Mouse (Mus musculus): Measurements from ENCODE around the gene Teddm1a. TPM values are rescaled to one million over a fixed set of nuclear protein-coding genes. Genes with fewer than 3 reads are reported as not detected.

The Teddm1a gene
- polyA plus RNA-seq, 1 experiment from 2014 or later, result not detected

GRCm38 (mm10) chr1:153886024-153886633 is 5.4 kb upstream of the Teddm1a start:
- Histone ChIP-seq H3K4me1 (ENCODE audit: control insufficient read depth, insufficient read depth, low read length) (no peaks in the 10 kb centered on the region), H3K27me3 (ENCODE audit: control insufficient read depth, insufficient read depth, low read length) (no peaks in the 10 kb centered on the region), H3K36me3 (ENCODE audit: control insufficient read depth, insufficient read depth, low read length) (no peaks in the 10 kb centered on the region), H3K4me2 (ENCODE audit: low read depth) (no peak overlapping the region), H3K9ac (ENCODE audit: low read length) (no peak overlapping the region), H3K4me3 (ENCODE audit: low read depth, low read length) (no peak overlapping the region), H3K27ac (ENCODE audit: low read depth, low read length) (no peak overlapping the region), H3K9me3 (ENCODE audit: control insufficient read depth, low read length) (no peaks in the 10 kb centered on the region)
- ATAC-seq (ENCODE audit: insufficient read depth, low FRiP score, low TSS enrichment) (no peak), DNase-seq (ENCODE audit: low spot score) (no peak)
- WGBS, result 31% methylated on average over 17 of the region's 17 CpGs

DNA sequence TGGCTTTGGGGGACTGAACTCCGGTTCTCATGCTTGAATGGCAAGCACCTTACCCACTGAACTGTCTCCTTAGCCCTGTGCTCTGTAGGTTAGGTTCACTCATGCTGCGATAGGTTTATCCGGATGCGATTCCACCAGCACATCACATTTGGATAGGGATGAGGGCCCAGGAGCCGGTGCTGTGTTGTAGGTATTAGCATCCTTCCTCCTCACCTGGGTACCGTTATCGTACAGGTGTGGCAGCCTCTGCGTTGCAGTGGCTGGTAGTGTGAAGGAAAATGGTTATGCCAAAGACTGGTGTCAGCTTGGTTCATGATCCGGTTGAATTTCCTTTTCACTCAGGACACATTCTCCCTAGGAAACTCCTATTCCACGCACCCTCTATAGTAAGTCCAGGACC is 1.4 kb upstream of the Teddm1a start:
- H3K9me3 ChIP-seq (ENCODE audit: control insufficient read depth, low read length), result no peaks in the 10 kb centered on the region
- DNase-seq (ENCODE audit: low spot score), result no peak
- H3K4me1 ChIP-seq (ENCODE audit: control insufficient read depth, insufficient read depth, low read length), result no peaks in the 10 kb centered on the region
- 95% methylated on average over 10 of the region's 10 CpGs for WGBS
- no peak overlapping the region for H3K9ac ChIP-seq (ENCODE audit: low read length)
- H3K4me3 ChIP-seq (ENCODE audit: low read depth, low read length), result no peak overlapping the region
- no peak for ATAC-seq (ENCODE audit: insufficient read depth, low FRiP score, low TSS enrichment)
- no peaks in the 10 kb centered on the region for H3K36me3 ChIP-seq (ENCODE audit: control insufficient read depth, insufficient read depth, low read length)
- H3K27ac ChIP-seq (ENCODE audit: low read depth, low read length), result no peak overlapping the region
- no peaks in the 10 kb centered on the region for H3K27me3 ChIP-seq (ENCODE audit: control insufficient read depth, insufficient read depth, low read length)
- H3K4me2 ChIP-seq (ENCODE audit: low read depth), result no peak overlapping the region

GRCm38 (mm10) chr1:153893746-153894145 is 2.2 kb downstream of the Teddm1a start:
- ATAC-seq (ENCODE audit: insufficient read depth, low FRiP score, low TSS enrichment) (no peak), DNase-seq (ENCODE audit: low spot score) (no peak)
- no peaks in the 10 kb centered on the region for H3K9me3 ChIP-seq (ENCODE audit: control insufficient read depth, low read length)
- 83% methylated on average over 2 of the region's 2 CpGs for WGBS
- no peak overlapping the region for H3K4me3 ChIP-seq (ENCODE audit: low read depth, low read length)
- H3K9ac ChIP-seq (ENCODE audit: low read length), result no peak overlapping the region
- no peaks in the 10 kb centered on the region for H3K36me3 ChIP-seq (ENCODE audit: control insufficient read depth, insufficient read depth, low read length)
- no peaks in the 10 kb centered on the region for H3K4me1 ChIP-seq (ENCODE audit: control insufficient read depth, insufficient read depth, low read length)
- H3K27ac ChIP-seq (ENCODE audit: low read depth, low read length), result no peak overlapping the region
- no peaks in the 10 kb centered on the region for H3K27me3 ChIP-seq (ENCODE audit: control insufficient read depth, insufficient read depth, low read length)
- no peak overlapping the region for H3K4me2 ChIP-seq (ENCODE audit: low read depth)

GRCm38 (mm10) chr1:153894201-153894893 is 2.8 kb downstream of the Teddm1a start:
- WGBS, result 69% methylated on average over 8 of the region's 8 CpGs
- Histone ChIP-seq H3K4me3 (ENCODE audit: low read depth, low read length) (no peak overlapping the region), H3K27me3 (ENCODE audit: control insufficient read depth, insufficient read depth, low read length) (no peaks in the 10 kb centered on the region), H3K4me2 (ENCODE audit: low read depth) (no peak overlapping the region), H3K4me1 (ENCODE audit: control insufficient read depth, insufficient read depth, low read length) (no peaks in the 10 kb centered on the region), H3K36me3 (ENCODE audit: control insufficient read depth, insufficient read depth, low read length) (no peaks in the 10 kb centered on the region), H3K9me3 (ENCODE audit: control insufficient read depth, low read length) (no peaks in the 10 kb centered on the region), H3K9ac (ENCODE audit: low read length) (no peak overlapping the region), H3K27ac (ENCODE audit: low read depth, low read length) (no peak overlapping the region)
- ATAC-seq (ENCODE audit: insufficient read depth, low FRiP score, low TSS enrichment), result no peak
- DNase-seq (ENCODE audit: low spot score), result no peak

DNA sequence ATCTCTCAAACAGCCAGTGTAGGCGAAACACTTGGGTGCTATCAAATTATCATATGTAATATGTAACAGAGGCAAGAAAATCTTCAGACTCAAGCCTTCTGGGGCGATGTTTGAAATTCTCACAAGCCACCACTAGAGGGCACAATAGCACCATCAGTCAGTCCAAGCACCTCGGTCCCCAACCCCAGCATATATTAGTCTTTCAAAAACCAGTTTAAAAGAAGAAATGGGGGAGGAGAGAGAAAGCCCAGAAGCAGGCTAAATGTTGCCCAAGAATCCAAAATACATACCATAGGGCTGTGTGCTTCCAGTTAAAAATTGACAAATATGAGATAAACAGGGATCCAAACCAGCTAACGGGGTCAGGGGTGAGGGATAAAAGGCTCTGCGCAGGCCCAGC is 3.4 kb downstream of the Teddm1a start:
- WGBS, result 38% methylated on average over 5 of the region's 5 CpGs

GRCm38 (mm10) chr1:153897196-153897595 is 5.7 kb downstream of the Teddm1a start:
- WGBS, result 85% methylated on average over 8 of the region's 8 CpGs

More for the DNA sequence above, 3.4 kb downstream of the Teddm1a start:
- Histone ChIP-seq H3K9ac (ENCODE audit: low read length) (no peak overlapping the region), H3K27me3 (ENCODE audit: control insufficient read depth, insufficient read depth, low read length) (no peaks in the 10 kb centered on the region), H3K9me3 (ENCODE audit: control insufficient read depth, low read length) (no peaks in the 10 kb centered on the region), H3K4me2 (ENCODE audit: low read depth) (no peak overlapping the region), H3K36me3 (ENCODE audit: control insufficient read depth, insufficient read depth, low read length) (no peaks in the 10 kb centered on the region), H3K4me3 (ENCODE audit: low read depth, low read length) (no peak overlapping the region), H3K4me1 (ENCODE audit: control insufficient read depth, insufficient read depth, low read length) (no peaks in the 10 kb centered on the region), H3K27ac (ENCODE audit: low read depth, low read length) (no peak overlapping the region)
- ATAC-seq (ENCODE audit: insufficient read depth, low FRiP score, low TSS enrichment) (no peak), DNase-seq (ENCODE audit: low spot score) (peak; percentile 71)

DNA sequence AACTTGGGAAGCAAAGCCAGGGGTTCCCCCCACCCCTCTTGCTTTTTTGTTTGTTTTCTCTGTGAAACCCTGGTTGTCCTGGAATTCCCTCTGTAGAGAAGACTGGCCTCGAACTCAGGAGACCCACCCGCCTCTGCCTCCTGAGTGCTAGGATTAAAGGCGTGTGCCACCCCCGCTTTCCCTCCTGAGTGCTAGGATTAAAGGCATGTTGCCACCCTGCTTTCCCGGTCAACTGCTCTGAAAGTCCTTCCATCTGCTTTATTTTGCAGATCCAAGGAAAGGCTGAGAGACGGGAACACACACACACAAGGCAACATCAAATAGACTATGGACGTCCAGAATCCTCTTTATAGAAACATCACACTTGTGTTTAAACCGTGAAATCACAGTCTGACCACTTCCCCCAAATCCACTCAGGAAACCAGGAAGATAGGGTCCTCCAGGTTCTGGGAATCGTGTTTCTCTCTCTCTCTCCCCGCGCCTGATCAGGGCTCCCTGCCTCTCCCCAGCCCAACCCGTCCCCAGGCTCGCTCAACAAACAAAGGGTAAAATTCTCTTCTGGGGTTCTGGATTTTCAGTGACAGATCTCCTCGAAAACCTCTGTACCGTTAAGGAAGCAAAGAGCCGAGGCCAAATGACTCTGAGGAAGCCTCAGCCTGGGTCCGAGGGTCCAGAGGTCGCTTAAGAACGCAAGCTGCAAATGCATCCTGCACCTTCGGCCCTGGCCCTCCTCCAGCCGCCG is 7.6 kb downstream of the Teddm1a start:
- 19% methylated on average over 22 of the region's 22 CpGs for WGBS
- Histone ChIP-seq H3K4me3 (ENCODE audit: low read depth, low read length) (peak overlapping the region; percentile 79), H3K27me3 (ENCODE audit: control insufficient read depth, insufficient read depth, low read length) (no peaks in the 10 kb centered on the region), H3K36me3 (ENCODE audit: control insufficient read depth, insufficient read depth, low read length) (no peaks in the 10 kb centered on the region; the same call in 1 of the 2 replicates), H3K9ac (ENCODE audit: low read length) (peak overlapping the region; percentile 90), H3K9me3 (ENCODE audit: control insufficient read depth, low read length) (no peaks in the 10 kb centered on the region), H3K27ac (ENCODE audit: low read depth, low read length) (peak overlapping the region; percentile 97), H3K4me1 (ENCODE audit: control insufficient read depth, insufficient read depth, low read length) (peaks cover 15% of the 10 kb centered on the region), H3K4me2 (ENCODE audit: low read depth) (peak overlapping the region; percentile 73)
- DNase-seq (ENCODE audit: low spot score), result peak; percentile 17
- ATAC-seq (ENCODE audit: insufficient read depth, low FRiP score, low TSS enrichment), result peak; percentile 49

More at GRCm38 (mm10) chr1:153897196-153897595, 5.7 kb downstream of the Teddm1a start:
- no peak for DNase-seq (ENCODE audit: low spot score)
- Histone ChIP-seq H3K9ac (ENCODE audit: low read length) (no peak overlapping the region), H3K9me3 (ENCODE audit: control insufficient read depth, low read length) (no peaks in the 10 kb centered on the region), H3K4me3 (ENCODE audit: low read depth, low read length) (no peak overlapping the region), H3K27ac (ENCODE audit: low read depth, low read length) (no peak overlapping the region), H3K4me1 (ENCODE audit: control insufficient read depth, insufficient read depth, low read length) (0 out of 2 replicates have a peak, but pooled peaks cover 5% of the 10 kb centered on the region), H3K27me3 (ENCODE audit: control insufficient read depth, insufficient read depth, low read length) (no peaks in the 10 kb centered on the region), H3K36me3 (ENCODE audit: control insufficient read depth, insufficient read depth, low read length) (no peaks in the 10 kb centered on the region), H3K4me2 (ENCODE audit: low read depth) (no peak overlapping the region)
- ATAC-seq (ENCODE audit: insufficient read depth, low FRiP score, low TSS enrichment), result no peak

GRCm38 (mm10) chr1:153899731-153900380 is 8.3 kb downstream of the Teddm1a start, which contains the start of the genes Glul and Teddm2:
Gene Glul, plus strand, starts transcription at chr1:153899944.
Gene Teddm2, minus strand, starts transcription at chr1:153900228.
- no peaks in the 10 kb centered on the region for H3K27me3 ChIP-seq (ENCODE audit: control insufficient read depth, insufficient read depth, low read length)
- H3K4me2 ChIP-seq (ENCODE audit: low read depth), result peak within 1 kb of the TSS; percentile 73
- DNase-seq (ENCODE audit: low spot score) (peak; percentile 99), ATAC-seq (ENCODE audit: insufficient read depth, low FRiP score, low TSS enrichment) (peak; percentile 97)
- H3K4me1 ChIP-seq (ENCODE audit: control insufficient read depth, insufficient read depth, low read length), result peaks cover 15% of the 10 kb centered on the region
- peak within 1 kb of the TSS; percentile 79 for H3K4me3 ChIP-seq (ENCODE audit: low read depth, low read length)
- no peaks in the 10 kb centered on the region for H3K9me3 ChIP-seq (ENCODE audit: control insufficient read depth, low read length)
- under 1% methylated on average over 51 of the region's 51 CpGs for WGBS
- H3K9ac ChIP-seq (ENCODE audit: low read length), result peak within 1 kb of the TSS; percentile 90
- peak within 1 kb of the TSS; percentile 97 for H3K27ac ChIP-seq (ENCODE audit: low read depth, low read length)
- H3K36me3 ChIP-seq (ENCODE audit: control insufficient read depth, insufficient read depth, low read length), result peaks cover 3% of the 10 kb centered on the region

All from neural tube, embryonic 11.5 days (tissue).